Comparison of ENCODE assay signal across 9 mouse cellular contexts in the genomic region with DNA sequence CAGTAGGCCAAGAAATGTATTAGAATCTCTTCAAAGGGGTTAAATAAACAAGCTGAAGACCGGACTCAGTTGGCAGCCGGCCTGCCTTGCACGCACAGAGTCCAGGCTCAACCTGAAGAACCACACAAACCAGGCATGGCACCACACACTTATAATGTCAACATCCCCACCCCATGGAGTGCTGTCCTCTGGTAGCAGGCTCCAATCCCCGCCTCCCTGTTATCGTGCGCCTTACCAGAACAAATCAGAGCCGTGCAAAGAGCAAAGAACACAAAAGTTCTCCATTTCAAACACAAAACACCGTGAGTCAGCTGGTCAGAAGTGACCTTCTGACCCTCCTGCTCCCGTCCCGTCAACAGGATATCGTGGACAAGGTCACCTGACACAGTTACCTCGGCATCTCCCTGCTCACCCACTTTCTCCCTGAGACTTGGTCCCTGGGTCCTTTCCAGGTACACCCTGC. TPM values are rescaled to one million over a fixed set of nuclear protein-coding genes. Genes with fewer than 3 reads are reported as not detected.
DNase-seq lines count a peak whose midpoint lies in the region; ATAC-seq and TF ChIP-seq lines count a peak whose summit lies in the region.
"Had no signal": no experiment of that assay in that cellular context is flagged by ENCODE, and none has a peak within 500 bp of the region (broad histone marks: within the 10 kb centered on the region; RNA-seq: fewer than 3 reads in every experiment).

No protein-coding gene starts in this region.

- no peak overlapping the region for H3K27ac ChIP-seq in lung, embryonic 14.5 days (ENCODE audit: low read depth)
- H3K27ac ChIP-seq in cerebellum, adult 2 months (ENCODE audit: insufficient read depth, low read length) = no peak overlapping the region
- H3K27ac ChIP-seq in forebrain, embryonic 12.5 days = no peak overlapping the region
- H3K27ac ChIP-seq in forebrain, embryonic 14.5 days (ENCODE audit: low read depth, low read length) = no peak overlapping the region

- peaks cover 37% of the 10 kb centered on the region for H3K36me3 ChIP-seq in lung, embryonic 14.5 days (ENCODE audit: insufficient read depth)
- H3K36me3 ChIP-seq in forebrain, embryonic 12.5 days (replicated peaks) = peaks cover 42% of the 10 kb centered on the region
- peaks cover 41% of the 10 kb centered on the region for H3K36me3 ChIP-seq in forebrain, embryonic 14.5 days (ENCODE audit: control insufficient read depth, insufficient read depth, low read length)

- no peak for TF ChIP-seq POLR2A in cerebellum, adult 2 months (IDR thresholded peaks at IDR 0.05; ENCODE audit: borderline replicate concordance, insufficient read depth, low read length)

- no peak overlapping the region for H3K4me3 ChIP-seq in lung, embryonic 14.5 days (ENCODE audit: low read depth, low read length)
- no peak overlapping the region for H3K4me3 ChIP-seq in cerebellum, adult 2 months (replicated peaks; ENCODE audit: insufficient read depth, low read depth, low read length)
- H3K4me3 ChIP-seq in forebrain, embryonic 12.5 days (replicated peaks) = no peak overlapping the region
- no peak overlapping the region for H3K4me3 ChIP-seq in forebrain, embryonic 14.5 days (ENCODE audit: low read depth, low read length)

- H3K9me3 ChIP-seq in lung, embryonic 14.5 days (ENCODE audit: low read depth, low read length) = no peaks in the 10 kb centered on the region
- H3K9me3 ChIP-seq in forebrain, embryonic 12.5 days = no peaks in the 10 kb centered on the region
- H3K9me3 ChIP-seq in forebrain, embryonic 14.5 days (replicated peaks; ENCODE audit: control insufficient read depth, low read length) = no peaks in the 10 kb centered on the region

- H3K9ac ChIP-seq in lung, embryonic 14.5 days = no peak overlapping the region
- no peak overlapping the region for H3K9ac ChIP-seq in forebrain, embryonic 12.5 days
- H3K9ac ChIP-seq in forebrain, embryonic 14.5 days (ENCODE audit: low read length) = no peak overlapping the region

- peak; percentile 75; the same call in 1 of the 2 replicates for ATAC-seq in lung, embryonic 14.5 days (ENCODE audit: insufficient read depth)
- no peak for ATAC-seq in forebrain, embryonic 12.5 days (ENCODE audit: low FRiP score)
- ATAC-seq in forebrain, embryonic 14.5 days = no peak

- no peak overlapping the region for H3K4me2 ChIP-seq in lung, embryonic 14.5 days
- H3K4me2 ChIP-seq in forebrain, embryonic 12.5 days = no peak overlapping the region
- H3K4me2 ChIP-seq in forebrain, embryonic 14.5 days (ENCODE audit: low read length) = no peak overlapping the region

- WGBS in lung, embryonic 14.5 days = 31% methylated on average over 12 of the region's 12 CpGs
- WGBS in cerebellum, adult 2 months = 38% methylated on average over 12 of the region's 12 CpGs
- WGBS in forebrain, embryonic 12.5 days = 79% methylated on average over 12 of the region's 12 CpGs
- 75% methylated on average over 12 of the region's 12 CpGs for WGBS in forebrain, embryonic 14.5 days

- peak; percentile 25 to 47 for DNase-seq in heart, adult 18-20 months
- DNase-seq in heart, adult 9 months (ENCODE audit: low spot score in 2 of 2) = no peak
- peak; percentile 32 for DNase-seq in ZHBTc4 (ENCODE audit: low read depth, low spot score)
- peak; percentile 71 to 76 for DNase-seq in kidney, adult 8-10 months
- peak; percentile 70 for DNase-seq in lung, embryonic 14.5 days
- DNase-seq in cerebellum, adult 2 months = no peak
- no peak for DNase-seq in forebrain, embryonic 14.5 days (ENCODE audit: low spot score)
- DNase-seq: right cerebral cortex, postnatal 14 days had no signal

- H3K4me1 ChIP-seq in lung, embryonic 14.5 days (ENCODE audit: insufficient read depth) = peaks cover 6% of the 10 kb centered on the region
- peaks cover 21% of the 10 kb centered on the region for H3K4me1 ChIP-seq in cerebellum, adult 2 months (ENCODE audit: control insufficient read depth, insufficient read depth, low read length)
- peaks cover 2% of the 10 kb centered on the region; the same call in 1 of the 2 replicates for H3K4me1 ChIP-seq in forebrain, embryonic 12.5 days
- no peaks in the 10 kb centered on the region for H3K4me1 ChIP-seq in forebrain, embryonic 14.5 days (ENCODE audit: control insufficient read depth, insufficient read depth, low read length)

- no peak for TF ChIP-seq CTCF in lung, embryonic 14.5 days (IDR thresholded peaks at IDR 0.05; ENCODE audit: low read depth)
- no peak for TF ChIP-seq CTCF in cerebellum, adult 2 months (IDR thresholded peaks at IDR 0.05; ENCODE audit: borderline replicate concordance, insufficient read depth, low read depth, low read length)

- H3K27me3 ChIP-seq in lung, embryonic 14.5 days (ENCODE audit: insufficient read depth, low read length) = no peaks in the 10 kb centered on the region
- no peaks in the 10 kb centered on the region for H3K27me3 ChIP-seq in cerebellum, adult 2 months (ENCODE audit: control insufficient read depth, insufficient read depth, low read length)
- no peaks in the 10 kb centered on the region for H3K27me3 ChIP-seq in forebrain, embryonic 12.5 days
- no peaks in the 10 kb centered on the region for H3K27me3 ChIP-seq in forebrain, embryonic 14.5 days (replicated peaks; ENCODE audit: control insufficient read depth, insufficient read depth, low read length)

RNA-seq across cellular contexts. Expression of gene Spen, which starts 24.2 kb away (rescaled TPM):
- 10 to 100 TPM; 27.0 to 28.6 TPM for total RNA-seq in heart, adult 18-20 months (2021)
- polyA plus RNA-seq in lung, embryonic 14.5 days (2014; fragmentation: Nextera tagmentation; extraction: Ambion mirVana) = 15.4 and 15.9 TPM in 2 replicates
- polyA plus RNA-seq in cerebellum, adult 2 months (2012; rRNA removed) = 16.6 and 18.6 TPM in 2 replicates
- 20.3 and 20.9 TPM in 2 replicates for polyA plus RNA-seq in forebrain, embryonic 12.5 days (2016; fragmentation: Nextera tagmentation; extraction: Ambion mirVana)
- polyA plus RNA-seq in forebrain, embryonic 14.5 days (2014; fragmentation: Nextera tagmentation; extraction: Ambion mirVana) = 10.7 and 14.0 TPM in 2 replicates

Comparison
In these comparisons a context has a peak if more than half of its experiments do, and no peak if none do; other contexts are left out.
1. DNase-seq: peak in heart, adult 18-20 months (2 of 2), ZHBTc4 (single experiment), kidney, adult 8-10 months (2 of 2) and lung, embryonic 14.5 days (single experiment); none in heart, adult 9 months (0 of 2), cerebellum, adult 2 months (0 of 2) and forebrain, embryonic 14.5 days (single experiment).